Mouse (Mus musculus) thymus, postnatal 10 days (tissue): ENCODE results near the gene Zfp949.

Experiments
- DNase-seq, 2 experiments: peaks; one replicate each; pipeline ENCODE4 v3.0.0; 2021; ENCODE audit warnings: low spot score in 2 of 2

Zfp949 gene

DNA sequence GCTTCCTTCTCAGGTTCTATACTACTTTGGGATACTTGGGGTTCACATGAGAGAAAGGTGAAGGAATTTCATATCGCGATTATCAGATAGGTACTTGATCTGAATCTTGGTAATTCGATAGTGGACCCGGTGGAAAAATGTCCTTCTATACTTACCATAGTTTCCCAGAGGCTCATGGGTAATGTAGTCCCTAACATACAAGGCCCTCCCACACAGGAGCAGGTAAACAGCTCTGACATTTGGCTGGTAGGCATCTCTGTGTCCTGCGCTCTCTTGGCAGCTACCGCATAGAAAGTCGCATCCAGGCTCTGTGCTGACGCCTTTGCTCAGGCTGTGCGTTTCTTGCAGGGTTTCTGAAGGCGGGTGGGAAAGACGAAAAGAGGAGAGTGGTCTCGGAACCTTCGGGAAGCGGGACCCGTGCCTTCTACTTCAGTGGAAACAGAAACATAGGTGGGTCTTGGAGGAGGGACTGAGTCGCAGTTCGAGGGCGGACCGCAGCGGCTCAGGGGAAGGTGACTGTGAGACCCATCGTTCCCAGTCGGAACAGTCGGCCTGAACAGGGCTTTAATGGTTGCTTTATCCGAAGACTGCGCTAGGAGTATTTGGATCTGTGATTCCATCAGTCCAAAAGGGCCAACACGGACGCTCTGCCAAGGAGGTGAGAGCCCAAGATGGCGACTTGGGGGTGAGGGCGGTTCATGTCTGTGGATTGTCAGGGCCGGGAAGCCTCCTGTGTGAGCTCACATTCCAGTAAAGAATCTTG is at the start of gene Zfp949:
Zfp949 (plus strand) TSS at position 170 of the 763 bp plus-strand sequence.
- peak; percentile 67 to 73 for DNase-seq

GRCm38 (mm10) chr9:88500112-88500511 is 47.7 kb upstream of the Zfp949 start:
- no peak for DNase-seq

- DNase-seq: no peak
Measured at GRCm38 (mm10) chr9:88501846-88502245, 46.0 kb upstream of the Zfp949 start.

DNA sequence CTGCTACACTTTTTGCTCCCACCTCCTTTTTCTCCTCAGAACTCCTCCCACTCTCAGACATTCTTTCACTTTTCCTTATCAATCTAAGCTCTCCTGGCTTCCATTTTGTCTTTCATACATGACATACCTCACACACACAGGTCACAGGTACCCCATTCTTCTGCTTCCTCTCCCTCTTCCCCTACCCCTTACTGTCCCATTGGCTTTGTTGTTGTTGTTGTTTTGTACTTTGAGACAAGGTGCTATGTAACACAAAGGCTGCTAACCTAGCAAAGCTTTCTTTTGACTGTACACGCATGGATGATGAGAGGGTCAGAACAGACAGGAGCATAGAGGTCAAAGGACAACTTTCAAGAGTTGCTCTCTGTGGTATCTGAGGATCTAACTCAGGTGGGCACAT is 32.3 kb upstream of the Zfp949 start:
- DNase-seq: no peak

DNA sequence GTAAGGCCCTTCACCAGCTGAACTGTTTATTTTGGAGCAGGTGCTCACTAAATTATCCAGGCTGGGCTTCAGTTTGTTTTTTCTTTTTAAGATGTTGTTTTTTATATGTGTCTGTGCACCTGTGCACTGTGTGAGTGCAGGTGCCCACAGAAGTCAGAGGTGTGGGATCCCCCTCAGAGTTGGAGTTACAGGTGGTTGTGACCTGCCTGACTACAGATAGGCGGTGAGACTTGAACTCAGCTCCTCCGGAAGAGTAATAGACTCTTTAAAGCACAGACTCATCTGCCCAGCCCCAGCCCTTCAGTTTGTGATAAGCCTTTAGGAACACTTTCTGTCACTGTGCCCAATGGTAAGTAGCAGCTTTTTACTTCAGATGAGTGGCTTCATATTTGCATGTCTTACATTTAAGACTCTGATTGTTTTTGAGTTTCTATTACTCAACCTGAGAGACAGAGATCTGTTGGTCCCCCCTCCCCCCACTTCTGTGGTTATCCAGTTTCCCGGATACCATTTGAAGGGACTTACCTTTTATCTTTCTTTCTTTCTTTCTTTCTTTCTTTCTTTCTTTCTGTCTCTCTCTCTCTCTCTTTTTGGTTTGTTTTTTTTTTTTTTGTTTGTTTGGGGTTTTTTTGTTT is 31.3 kb upstream of the Zfp949 start:
- peak; percentile 11 to 22 for DNase-seq

DNA sequence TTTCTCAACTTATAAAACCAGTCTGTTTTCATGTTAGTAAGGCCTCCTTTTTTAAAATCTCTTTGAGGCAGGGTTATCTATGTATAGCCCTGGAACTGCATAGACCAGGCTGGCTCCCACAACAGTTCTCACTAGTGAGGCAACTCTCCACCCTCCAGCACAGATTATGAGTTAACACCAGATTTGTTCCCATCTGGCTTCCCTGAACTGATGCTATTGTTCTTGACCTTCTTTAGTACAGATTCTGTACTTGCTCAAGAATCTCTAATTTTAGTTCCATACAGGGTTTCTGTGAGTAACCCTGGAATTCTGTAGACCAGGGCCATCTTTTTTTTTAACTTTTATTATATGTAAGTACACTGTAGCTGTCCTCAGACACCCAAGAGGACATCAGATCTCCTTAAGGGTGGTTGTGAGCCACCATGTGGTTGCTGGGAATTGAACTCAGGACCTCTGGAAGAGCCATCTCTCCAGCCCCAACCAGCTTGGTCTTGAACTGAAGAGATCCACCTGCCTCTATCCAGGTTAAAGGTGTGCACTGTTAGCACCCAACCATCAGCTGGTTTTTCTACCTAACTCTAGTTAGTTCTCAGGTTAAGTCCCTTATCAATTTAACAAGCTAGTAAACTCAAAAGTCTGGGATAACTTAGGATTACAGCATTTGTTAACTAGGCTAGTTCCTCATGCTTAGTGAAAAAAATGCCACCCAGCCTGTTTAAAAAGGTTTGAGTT is 28.3 kb upstream of the Zfp949 start:
- no peak for DNase-seq

DNA sequence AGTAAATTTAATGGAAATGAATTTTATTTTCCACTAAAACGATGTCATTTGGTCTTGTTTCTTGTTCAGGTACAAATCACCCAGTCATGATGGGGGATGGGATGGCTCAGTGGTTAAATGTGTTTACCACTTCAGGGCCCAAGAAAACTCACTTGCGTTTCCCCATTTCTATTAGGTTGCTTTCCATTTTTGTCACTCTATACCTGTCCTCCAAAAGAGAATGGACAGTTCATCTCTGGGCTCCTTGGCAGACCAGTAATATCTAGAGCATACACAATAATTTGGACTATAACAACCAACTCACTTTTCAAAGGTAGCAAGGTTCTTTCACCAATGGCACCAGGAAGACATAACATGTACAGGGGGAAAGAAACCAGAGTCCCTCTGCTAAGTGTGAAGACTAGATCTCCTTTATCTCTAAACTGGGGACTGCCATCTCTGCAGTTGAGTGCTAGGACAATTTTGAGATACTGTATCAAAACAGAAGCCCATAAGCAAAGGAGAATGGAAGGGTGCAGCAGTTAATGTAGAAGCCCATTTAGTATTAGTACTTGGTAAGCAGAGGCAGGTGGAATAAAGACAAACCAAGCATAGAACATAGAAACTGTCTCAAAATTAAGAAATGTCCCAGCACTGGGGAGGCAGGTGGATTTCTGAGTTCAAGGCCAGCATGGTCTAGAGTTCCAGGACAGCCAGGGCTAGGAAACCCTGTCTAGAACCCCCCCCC is 27.5 kb upstream of the Zfp949 start:
- no peak for DNase-seq

GRCm38 (mm10) chr9:88520849-88521483 is 26.9 kb upstream of the Zfp949 start:
- no peak for DNase-seq

GRCm38 (mm10) chr9:88521961-88522568 is 25.8 kb upstream of the Zfp949 start:
- no peak for DNase-seq

DNA sequence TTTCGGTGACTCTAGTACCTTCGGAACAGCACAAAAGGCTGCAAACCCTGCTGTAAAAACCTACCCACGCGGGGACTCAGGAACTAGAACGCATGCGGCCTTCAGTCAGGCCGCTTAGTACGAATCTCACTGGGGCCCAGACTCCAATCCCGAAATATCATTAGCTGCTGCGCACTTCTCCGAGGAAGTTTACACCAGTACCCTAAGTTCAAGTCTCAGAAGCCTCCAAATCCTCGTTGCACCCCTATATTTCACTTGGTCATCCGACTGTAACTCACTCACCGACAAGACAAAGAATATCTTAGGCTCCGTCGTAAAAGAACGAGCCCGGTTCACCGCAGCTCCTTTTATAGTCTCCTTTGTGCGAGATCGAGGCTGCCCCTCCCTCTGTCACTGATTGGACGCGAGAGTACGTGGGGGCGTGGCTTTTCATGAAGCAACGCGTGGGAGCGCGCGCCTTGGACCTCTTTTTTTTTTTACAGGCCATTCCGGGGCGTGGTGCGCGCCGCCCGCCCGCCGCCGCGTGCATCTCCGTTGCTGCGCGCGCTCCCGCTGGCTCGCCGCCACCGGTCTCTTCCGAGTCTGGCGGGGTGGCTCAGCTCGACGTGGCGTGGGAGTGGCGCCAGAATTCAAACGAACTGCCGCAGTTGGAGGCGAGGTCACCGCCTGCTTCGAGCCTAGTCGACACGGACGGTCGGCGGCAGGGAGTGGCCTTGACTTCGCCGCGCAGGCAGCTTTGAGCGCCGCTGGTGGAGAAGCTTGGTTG is 25.1 kb upstream of the Zfp949 start:
- DNase-seq: peak; percentile 95 to 97

DNA sequence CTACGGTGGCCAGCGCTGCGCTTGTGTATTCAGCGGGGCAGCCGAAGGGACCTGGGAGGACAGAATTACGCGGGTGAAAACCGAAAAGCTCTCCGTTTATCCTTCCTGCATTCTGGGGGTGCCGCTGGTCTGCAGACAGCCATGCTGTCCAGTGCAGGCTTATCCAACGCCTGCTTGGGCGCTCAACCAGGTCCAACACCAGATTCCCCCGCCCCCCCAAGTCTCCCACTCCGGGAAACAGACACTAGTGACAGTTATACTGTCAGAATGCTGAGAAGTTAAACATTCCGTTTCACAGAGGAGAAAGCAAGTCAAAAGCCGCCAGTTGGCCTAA is 24.5 kb upstream of the Zfp949 start:
- no peak for DNase-seq

DNA sequence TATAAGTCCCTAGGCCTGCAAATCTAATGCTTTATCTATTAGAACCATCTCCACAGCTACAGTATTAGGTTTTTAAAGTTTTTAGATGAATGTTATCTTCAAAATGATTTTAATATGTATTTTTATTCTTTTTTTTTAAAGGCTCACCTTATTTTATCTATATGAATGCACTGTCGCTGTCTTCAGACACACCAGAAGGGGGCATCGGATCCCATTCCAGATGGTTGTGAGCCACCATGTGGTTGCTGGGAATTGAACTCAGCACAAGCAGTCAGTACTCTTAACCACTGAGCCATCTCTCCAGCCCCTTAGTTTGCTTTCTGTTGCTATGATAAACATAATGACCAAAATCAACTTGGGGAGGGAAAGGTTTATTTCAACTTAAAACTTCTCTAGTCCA is 23.5 kb upstream of the Zfp949 start:
- no peak for DNase-seq

DNA sequence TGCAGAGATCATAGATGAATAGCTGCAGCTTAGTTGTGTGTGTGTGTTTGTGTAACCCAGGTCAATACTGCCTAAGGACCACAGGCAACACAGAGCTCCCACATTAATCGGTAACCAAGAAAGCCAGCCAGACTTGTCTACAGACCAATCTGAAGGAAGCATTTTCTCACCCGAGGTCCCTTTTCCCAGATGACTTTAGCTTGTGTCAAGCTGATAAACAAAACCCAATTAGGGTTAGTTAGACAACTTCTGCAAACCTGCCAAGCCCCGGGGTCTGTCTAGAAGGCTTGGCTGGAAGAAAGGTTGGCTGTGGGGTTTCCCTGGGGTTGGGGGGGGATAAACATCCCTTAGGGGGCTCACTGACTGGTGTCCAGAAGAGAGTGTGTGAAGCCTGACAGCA is 23.0 kb upstream of the Zfp949 start:
- DNase-seq: no peak

GRCm38 (mm10) chr9:88525341-88525740 is 22.5 kb upstream of the Zfp949 start:
- DNase-seq: no peak

DNA sequence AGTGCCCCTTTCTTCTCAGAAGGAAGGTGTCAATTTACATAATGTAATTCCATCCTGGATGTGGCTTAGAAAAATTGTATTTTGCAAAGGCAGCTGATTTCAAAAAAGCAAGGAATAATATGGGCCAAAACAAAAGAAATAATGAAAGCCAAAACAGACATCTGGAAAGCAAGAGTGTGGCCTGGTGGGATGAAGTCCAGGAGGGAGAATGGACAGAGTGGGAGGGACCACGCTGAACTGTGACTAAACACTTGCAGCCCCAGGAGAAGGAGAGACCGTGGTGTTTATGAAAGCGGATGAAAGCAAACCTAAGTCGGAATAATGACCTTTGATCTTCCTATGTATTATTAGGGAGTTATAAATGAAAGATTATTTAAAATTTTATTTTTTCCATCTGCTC is 19.9 kb upstream of the Zfp949 start:
- DNase-seq: no peak

DNA sequence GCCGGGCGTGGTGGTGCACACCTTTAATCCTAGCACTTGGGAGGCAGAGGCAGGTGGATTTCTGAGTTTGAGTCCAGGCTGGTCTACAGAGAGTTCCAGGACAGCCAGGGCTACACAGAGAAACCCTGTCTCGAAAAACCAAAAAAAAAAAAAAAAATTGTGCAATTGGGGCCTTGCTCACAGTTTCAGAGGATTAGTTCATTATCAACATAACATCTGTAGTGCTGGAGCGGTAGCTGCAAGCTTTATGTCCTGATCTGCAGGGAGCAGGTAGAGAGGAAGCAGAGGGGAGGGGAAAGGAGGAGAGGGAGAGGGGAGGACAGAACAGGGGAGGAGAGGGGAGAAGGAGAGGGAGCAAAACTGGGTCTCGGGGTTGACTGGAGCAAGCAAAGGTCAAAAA is 19.1 kb upstream of the Zfp949 start:
- no peak for DNase-seq

DNA sequence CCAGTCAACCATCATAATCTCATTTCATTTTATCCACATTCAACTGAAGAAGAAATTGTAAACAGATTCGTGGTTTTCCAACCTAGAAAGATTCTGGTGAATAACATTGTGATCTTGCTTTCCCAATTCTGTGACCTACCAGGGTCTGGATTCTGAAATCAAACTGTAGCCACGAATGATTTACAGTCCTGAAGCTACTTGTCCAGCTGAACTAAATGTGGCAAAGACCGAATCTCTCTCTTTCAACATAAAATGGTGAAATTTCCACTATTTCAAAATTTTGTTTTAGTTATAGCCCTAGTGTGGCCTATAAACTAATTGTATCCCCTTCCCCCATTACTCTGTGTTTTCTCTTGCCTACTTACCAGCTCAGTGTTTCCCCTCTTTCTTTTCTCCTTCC is 18.2 kb upstream of the Zfp949 start:
- DNase-seq: no peak

DNA sequence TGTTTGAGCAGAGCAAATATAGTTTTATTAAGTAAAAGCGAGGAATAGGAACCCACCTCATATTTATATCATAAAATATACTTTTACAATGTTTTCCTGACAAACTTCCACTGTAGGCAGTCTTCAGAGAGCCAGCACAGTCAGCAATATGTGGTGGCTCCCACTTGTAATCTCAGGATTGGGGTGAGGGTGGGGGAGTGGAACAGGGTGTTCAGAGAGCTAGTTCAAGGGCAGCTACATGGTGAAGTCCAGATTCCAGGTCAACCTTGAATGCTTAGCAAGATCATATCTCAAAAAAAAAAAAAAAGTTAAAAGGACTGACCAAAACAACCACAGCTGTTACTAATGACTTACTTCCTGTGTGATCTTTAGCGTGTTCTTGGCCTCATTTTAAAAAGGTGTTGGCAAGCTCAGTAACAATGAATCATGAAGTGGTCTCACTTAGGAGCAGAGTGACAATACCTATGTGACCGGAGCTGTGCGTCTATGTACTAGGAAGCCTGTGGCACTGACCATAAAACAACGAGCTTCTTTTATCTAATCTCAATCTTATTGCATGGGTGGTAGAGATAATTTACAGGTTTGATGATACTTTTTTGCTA is 17.7 kb upstream of the Zfp949 start:
- DNase-seq: no peak

DNA sequence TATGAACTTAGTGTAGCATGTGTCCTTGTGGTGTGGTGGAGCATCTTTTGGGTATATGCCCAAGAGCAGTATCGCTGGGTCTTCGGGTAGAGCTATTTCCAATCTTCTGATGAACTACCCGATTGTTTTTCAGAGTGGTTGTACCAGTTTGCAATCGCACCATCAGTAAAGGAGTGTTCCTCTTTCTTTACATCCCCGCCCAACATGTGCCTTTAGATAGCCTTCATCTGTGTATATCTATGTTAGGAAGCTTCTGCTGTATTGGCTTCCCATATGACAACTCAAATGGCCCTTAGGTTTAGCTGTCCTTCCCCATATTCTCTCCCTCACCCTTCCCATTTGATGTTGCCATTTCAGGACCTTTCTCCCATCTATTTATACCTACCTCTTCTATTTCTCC is 13.7 kb upstream of the Zfp949 start:
- DNase-seq: no peak

DNA sequence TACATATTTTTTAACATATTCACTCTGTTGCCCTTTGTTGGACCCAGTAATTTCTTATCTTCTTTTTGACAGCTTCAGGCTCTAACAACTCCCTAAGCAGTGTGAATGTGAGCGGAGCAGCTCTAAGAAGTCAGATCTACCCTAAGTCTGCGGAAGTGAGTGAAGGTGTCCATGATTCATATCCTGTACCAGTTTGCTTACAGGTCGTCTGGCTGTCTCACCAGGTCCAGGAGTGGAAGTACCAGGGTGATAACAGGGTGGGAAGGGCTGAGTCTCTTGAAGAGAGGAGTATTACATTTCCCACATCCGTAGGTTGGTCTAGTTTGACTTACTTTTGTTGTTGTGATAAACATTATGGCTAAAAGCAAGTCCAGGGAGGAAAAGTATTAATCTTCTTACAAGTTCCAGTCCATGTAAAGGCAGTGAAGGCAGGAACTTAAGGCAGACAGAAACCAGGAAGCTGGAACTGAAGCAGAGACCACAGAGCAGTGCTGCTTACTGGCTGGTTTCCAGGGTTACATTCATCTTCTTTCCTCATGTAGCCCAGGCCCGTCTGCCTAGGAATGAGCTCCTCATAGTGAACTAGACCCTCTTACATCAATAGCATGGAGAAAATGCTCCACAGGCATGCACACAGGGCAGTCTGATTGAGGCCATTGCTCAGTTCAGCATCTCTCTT is 8.1 kb upstream of the Zfp949 start:
- DNase-seq: no peak
